Mouse (Mus musculus) adrenal gland, postnatal 10 days (tissue): ENCODE results near the gene Cend1. TPM values are rescaled to one million over a fixed set of nuclear protein-coding genes. Genes with fewer than 3 reads are reported as not detected.
A peak's percentile ranks its signal among the peaks of the same experiment; 100 is the strongest.
"Not testable (repeated sequence)": the region's sequence is repeated elsewhere in the genome, so short reads cannot be mapped to it uniquely, and the experiment has no call there.

Experiments
- DNase-seq: peaks from one replicate; pipeline ENCODE4 v3.0.0; 2021; ENCODE audit warnings: mixed read lengths
- total RNA-seq, 2 experiments: library from RNA; stranded (reverse); gene quantifications; 2 replicates each; pipeline ENCODE4 v1.2.3; 2021

The Cend1 gene
- total RNA-seq, 2 experiments from 2014 or later: 2.5 to 6.4 TPM

GRCm38 (mm10) chr7:141465388-141466044 is 36.2 kb upstream of the Cend1 start:
- no peak for DNase-seq

GRCm38 (mm10) chr7:141464603-141465201 is 35.4 kb upstream of the Cend1 start:
- DNase-seq: no peak

GRCm38 (mm10) chr7:141463824-141464602 is 34.7 kb upstream of the Cend1 start:
- no peak for DNase-seq

- no peak for DNase-seq
These were observed 33.1 kb upstream of the Cend1 start for GRCm38 (mm10) chr7:141462333-141462821.

GRCm38 (mm10) chr7:141461521-141462332 is 32.4 kb upstream of the Cend1 start:
- peak; percentile 59 for DNase-seq

- DNase-seq: peak; percentile 34
These were observed 31.3 kb upstream of the Cend1 start, which contains the start of gene Cracr2b for GRCm38 (mm10) chr7:141460391-141461113. Cracr2b (plus strand) TSS chr7:141461094.

- peak; percentile 12 for DNase-seq
These were observed 30.7 kb upstream of the Cend1 start for GRCm38 (mm10) chr7:141460001-141460390.

- peak; percentile 67 for DNase-seq
These were observed 30.0 kb upstream of the Cend1 start for GRCm38 (mm10) chr7:141459301-141459711.

- DNase-seq: peak; percentile 15
These were observed 29.4 kb upstream of the Cend1 start for GRCm38 (mm10) chr7:141458661-141459060.

- peak; percentile 74 for DNase-seq
These were observed 28.8 kb upstream of the Cend1 start for GRCm38 (mm10) chr7:141457986-141458660.

- DNase-seq: peak; percentile 19
These were observed 27.9 kb upstream of the Cend1 start for GRCm38 (mm10) chr7:141457236-141457635.

GRCm38 (mm10) chr7:141456739-141457138 is 27.4 kb upstream of the Cend1 start:
- peak; percentile 75 for DNase-seq

GRCm38 (mm10) chr7:141455610-141456314 is 26.5 kb upstream of the Cend1 start:
- peak; percentile 85 for DNase-seq

GRCm38 (mm10) chr7:141454967-141455551 is 25.8 kb upstream of the Cend1 start, which contains the start of gene Pnpla2:
Pnpla2 (plus strand) TSS chr7:141455198.
- peak; percentile 98 for DNase-seq

GRCm38 (mm10) chr7:141453636-141454035 is 24.3 kb upstream of the Cend1 start:
- peak; percentile 16 for DNase-seq

GRCm38 (mm10) chr7:141451928-141452327 is 22.6 kb upstream of the Cend1 start:
- peak; percentile 65 for DNase-seq

- DNase-seq: peak; percentile 96
These were observed 18.1 kb upstream of the Cend1 start, which contains the start of gene Rplp2 for GRCm38 (mm10) chr7:141447110-141447991. Rplp2 (plus strand) TSS chr7:141447370.

- not testable (repeated sequence) for DNase-seq
These were observed 17.1 kb upstream of the Cend1 start for GRCm38 (mm10) chr7:141446374-141446773.
